Mouse (Mus musculus): Measurements from ENCODE around the gene Zfp969.
"Not testable (repeated sequence)": the region's sequence is repeated elsewhere in the genome, so short reads cannot be mapped to it uniquely, and the experiment has no call there.

Zfp969 gene

DNA sequence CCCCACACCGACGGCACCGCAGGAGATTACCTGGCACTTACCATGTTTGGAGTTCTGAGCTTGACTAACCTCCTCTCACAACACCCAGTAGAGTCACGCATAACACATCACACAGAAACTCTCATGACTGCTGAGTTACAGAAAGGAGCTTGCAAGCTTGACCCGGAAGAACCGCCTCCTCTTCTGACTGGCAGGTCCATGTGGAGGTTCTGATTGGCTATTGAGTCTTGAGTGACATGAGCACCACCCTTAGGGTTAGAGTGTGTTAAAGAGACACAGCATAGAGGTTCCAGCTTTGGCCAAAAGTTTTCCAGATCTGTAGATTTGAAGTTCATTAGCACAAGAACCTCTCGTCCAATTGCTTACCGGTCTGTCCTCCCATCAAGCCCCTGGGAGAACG lies at the start of gene Zfp969:
Gene Zfp969, minus strand, starts transcription at position 101 of the 400 bp plus-strand sequence.
- TF ChIP-seq GATA4 (IDR thresholded peaks at IDR 0.05; ENCODE audit: insufficient replicate concordance, low read length), result not testable (repeated sequence)

DNA sequence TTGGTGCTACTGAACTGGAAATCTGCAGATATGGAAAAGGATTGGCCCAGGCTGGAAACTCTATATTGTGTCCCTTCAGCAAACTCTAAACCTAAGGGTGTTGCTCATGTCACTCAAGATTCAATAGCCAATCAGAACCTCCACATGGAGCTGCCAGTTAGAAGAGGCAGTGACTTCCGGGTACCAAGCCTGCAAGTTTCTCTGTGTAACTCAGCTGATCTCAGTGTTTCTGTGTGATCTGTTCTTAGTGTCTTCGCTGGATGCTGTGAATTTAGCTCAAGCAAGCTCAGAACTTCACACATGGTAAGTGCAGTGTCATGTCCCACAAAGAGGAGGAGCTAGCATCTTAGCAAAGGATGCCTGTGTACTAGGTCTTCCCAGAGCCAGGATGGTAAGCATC lies 37.8 kb upstream of the Zfp969 start, which contains the start of gene Gm2007:
Gene Gm2007, plus strand, starts transcription at position 301 of the 400 bp plus-strand sequence.
- TF ChIP-seq GATA4 (IDR thresholded peaks at IDR 0.05; ENCODE audit: insufficient replicate concordance, low read length), result not testable (repeated sequence)

DNA sequence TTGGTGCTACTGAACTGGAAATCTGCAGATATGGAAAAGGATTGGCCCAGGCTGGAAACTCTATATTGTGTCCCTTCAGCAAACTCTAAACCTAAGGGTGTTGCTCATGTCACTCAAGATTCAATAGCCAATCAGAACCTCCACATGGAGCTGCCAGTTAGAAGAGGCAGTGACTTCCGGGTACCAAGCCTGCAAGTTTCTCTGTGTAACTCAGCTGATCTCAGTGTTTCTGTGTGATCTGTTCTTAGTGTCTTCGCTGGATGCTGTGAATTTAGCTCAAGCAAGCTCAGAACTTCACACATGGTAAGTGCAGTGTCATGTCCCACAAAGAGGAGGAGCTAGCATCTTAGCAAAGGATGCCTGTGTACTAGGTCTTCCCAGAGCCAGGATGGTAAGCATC lies 59.8 kb downstream of the Zfp969 start, which contains the start of gene Gm11007:
Gene Gm11007, plus strand, starts transcription at position 301 of the 400 bp plus-strand sequence.
- not testable (repeated sequence) for TF ChIP-seq GATA4 (IDR thresholded peaks at IDR 0.05; ENCODE audit: insufficient replicate concordance, low read length)

Measured in liver, adult (tissue).